Mouse (Mus musculus): ENCODE measurements around the gene Rubcn.

DNA sequence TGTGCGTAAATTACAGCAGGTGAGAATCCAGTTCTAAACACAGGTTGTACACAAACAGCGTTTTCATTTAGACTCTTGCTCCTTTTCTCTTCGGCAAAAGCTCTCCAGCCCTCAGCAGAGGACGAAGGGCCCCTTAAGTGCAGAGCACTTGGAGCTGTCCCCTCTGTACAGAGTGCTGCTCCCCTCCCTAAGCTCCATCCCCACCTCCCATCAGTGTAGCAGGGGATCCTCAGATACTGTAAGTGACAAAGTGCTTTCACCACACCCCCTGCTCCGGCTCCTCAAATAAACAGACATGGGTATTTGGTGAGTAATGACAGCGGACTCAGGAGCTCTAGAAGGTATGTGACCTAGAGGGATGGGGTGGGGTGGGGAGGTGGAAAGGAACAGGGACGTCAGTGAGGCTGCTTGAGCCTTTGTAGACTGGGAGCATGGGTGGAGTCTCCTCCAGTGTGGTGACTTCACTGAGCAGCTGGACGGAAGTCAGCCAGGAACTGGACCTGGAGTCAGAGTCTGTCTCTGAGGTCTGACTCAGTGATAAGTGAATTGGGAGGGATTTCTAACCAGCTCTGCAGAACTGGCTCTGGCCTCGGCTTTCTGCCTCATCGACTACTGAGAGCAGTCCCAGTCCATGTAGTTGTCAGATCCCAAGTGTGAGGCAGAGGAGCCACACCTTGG, 55.7 kb downstream of the Rubcn start:
- no peak for TF ChIP-seq CTCF (IDR thresholded peaks at IDR 0.05; ENCODE audit: insufficient read depth, low read length)
- no peak for TF ChIP-seq POLR2A (IDR thresholded peaks at IDR 0.05; ENCODE audit: borderline replicate concordance, extremely low read depth, low read depth, low read length)
